Mouse (Mus musculus): ENCODE results near the gene AL731706.2.
A peak's percentile ranks its signal among the peaks of the same experiment; 100 is the strongest.
"Not testable (repeated sequence)": the region's sequence is repeated elsewhere in the genome, so short reads cannot be mapped to it uniquely, and the experiment has no call there.

AL731706.2 gene

GRCm38 (mm10) chr2:136885579-136885978 lies at the start of gene AL731706.2:
TSS of gene AL731706.2 (minus strand) at chr2:136885679.
- DNase-seq (ENCODE audit: low spot score in 2 of 2): no peak

GRCm38 (mm10) chr2:136921003-136921408 lies 35.5 kb upstream of the AL731706.2 start:
- peak; percentile 20 to 22 for DNase-seq (ENCODE audit: low spot score in 2 of 2)

- no peak for DNase-seq (ENCODE audit: low spot score in 2 of 2)
These were observed 34.9 kb upstream of the AL731706.2 start for GRCm38 (mm10) chr2:136920257-136920993.

GRCm38 (mm10) chr2:136919433-136919832 lies 34.0 kb upstream of the AL731706.2 start:
- no peak for DNase-seq (ENCODE audit: low spot score in 2 of 2)

- no peak for DNase-seq (ENCODE audit: low spot score in 2 of 2)
These were observed 28.9 kb upstream of the AL731706.2 start for GRCm38 (mm10) chr2:136914334-136914902.

GRCm38 (mm10) chr2:136913021-136913420 lies 27.5 kb upstream of the AL731706.2 start:
- no peak for DNase-seq (ENCODE audit: low spot score in 2 of 2)

GRCm38 (mm10) chr2:136911958-136912411 lies 26.5 kb upstream of the AL731706.2 start:
- no peak for DNase-seq (ENCODE audit: low spot score in 2 of 2)

GRCm38 (mm10) chr2:136909298-136909697 lies 23.8 kb upstream of the AL731706.2 start:
- no peak for DNase-seq (ENCODE audit: low spot score in 2 of 2)

- DNase-seq (ENCODE audit: low spot score in 2 of 2): no peak
These were observed 23.1 kb upstream of the AL731706.2 start for GRCm38 (mm10) chr2:136908596-136908995.

- DNase-seq (ENCODE audit: low spot score in 2 of 2): no peak
These were observed 10.7 kb upstream of the AL731706.2 start for GRCm38 (mm10) chr2:136896131-136896530.

- DNase-seq (ENCODE audit: low spot score in 2 of 2): no peak
These were observed 9.0 kb upstream of the AL731706.2 start for GRCm38 (mm10) chr2:136894494-136894893.

GRCm38 (mm10) chr2:136891951-136892371 lies 6.5 kb upstream of the AL731706.2 start:
- DNase-seq (ENCODE audit: low spot score in 2 of 2): peak; percentile 98

- peak; percentile 99 for DNase-seq (ENCODE audit: low spot score in 2 of 2)
These were observed 5.8 kb upstream of the AL731706.2 start, which contains the start of the genes Slx4ip, AL731706.1 and Mkks for GRCm38 (mm10) chr2:136891068-136891950. TSS of gene Slx4ip (plus strand) at chr2:136891218. TSS of gene AL731706.1 (minus strand) at chr2:136891389. TSS of gene Mkks (minus strand) at chr2:136891389.

- DNase-seq (ENCODE audit: low spot score in 2 of 2): not testable (repeated sequence)
These were observed 5.2 kb upstream of the AL731706.2 start for GRCm38 (mm10) chr2:136890716-136891067.

- DNase-seq (ENCODE audit: low spot score in 2 of 2): peak; percentile 28 to 30
These were observed 1.4 kb upstream of the AL731706.2 start for GRCm38 (mm10) chr2:136886846-136887245.

- no peak for DNase-seq (ENCODE audit: low spot score in 2 of 2)
These were observed 30.7 kb downstream of the AL731706.2 start for GRCm38 (mm10) chr2:136854543-136855388.

- DNase-seq (ENCODE audit: low spot score in 2 of 2): no peak
These were observed 35.1 kb downstream of the AL731706.2 start for GRCm38 (mm10) chr2:136850366-136850765.

- DNase-seq (ENCODE audit: low spot score in 2 of 2): no peak
These were observed 47.5 kb downstream of the AL731706.2 start for GRCm38 (mm10) chr2:136837994-136838393.

- peak in 1 of 2 experiments; percentile 11 for DNase-seq (ENCODE audit: low spot score in 2 of 2)
These were observed 49.6 kb downstream of the AL731706.2 start for GRCm38 (mm10) chr2:136835882-136836281.

Data from right cerebral cortex, postnatal 36 days (tissue).